Mouse (Mus musculus): ENCODE results near the gene Pigt.

The Pigt gene

DNA sequence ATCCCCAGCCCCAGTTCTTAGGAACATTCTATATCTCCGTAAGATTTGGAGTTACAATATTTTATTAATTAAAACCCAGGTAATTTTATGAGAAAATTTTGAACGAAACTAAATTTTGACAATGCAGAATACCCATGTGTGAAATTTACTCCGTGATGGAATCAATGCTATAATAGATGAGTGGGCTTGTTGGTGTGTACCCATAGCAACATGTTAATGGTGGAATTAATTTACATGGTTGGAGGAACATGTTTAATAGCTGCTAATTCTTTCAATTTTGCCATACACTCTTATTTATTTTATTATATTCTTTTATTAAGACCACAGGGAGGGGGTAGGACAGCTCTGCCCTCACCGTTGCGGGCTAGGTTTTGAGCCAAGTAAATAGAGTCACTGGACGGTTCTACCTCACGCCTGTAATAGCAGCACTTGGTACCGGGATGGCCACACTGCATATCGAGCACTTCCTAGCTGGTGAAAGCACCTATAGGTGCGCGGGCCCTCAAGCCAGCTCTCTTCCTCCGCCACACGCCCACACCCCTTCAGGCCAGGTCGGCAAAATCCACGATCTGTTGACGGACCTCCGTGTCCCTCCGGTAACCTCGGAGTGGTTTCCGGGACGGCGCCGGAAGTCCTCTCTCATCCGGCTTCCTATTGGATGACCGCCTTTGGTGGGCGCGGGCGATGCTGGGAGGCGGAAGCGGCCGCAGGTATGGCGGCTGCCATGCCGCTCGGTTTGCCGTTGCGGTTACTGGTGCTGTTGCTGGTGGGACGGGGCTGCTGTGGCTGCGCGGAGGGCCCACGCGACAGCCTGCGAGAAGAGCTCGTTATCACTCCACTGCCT, at the start of gene Pigt:
Gene Pigt, plus strand, starts transcription at position 674 of the 844 bp plus-strand sequence.
- peak; percentile 88 for DNase-seq

DNA sequence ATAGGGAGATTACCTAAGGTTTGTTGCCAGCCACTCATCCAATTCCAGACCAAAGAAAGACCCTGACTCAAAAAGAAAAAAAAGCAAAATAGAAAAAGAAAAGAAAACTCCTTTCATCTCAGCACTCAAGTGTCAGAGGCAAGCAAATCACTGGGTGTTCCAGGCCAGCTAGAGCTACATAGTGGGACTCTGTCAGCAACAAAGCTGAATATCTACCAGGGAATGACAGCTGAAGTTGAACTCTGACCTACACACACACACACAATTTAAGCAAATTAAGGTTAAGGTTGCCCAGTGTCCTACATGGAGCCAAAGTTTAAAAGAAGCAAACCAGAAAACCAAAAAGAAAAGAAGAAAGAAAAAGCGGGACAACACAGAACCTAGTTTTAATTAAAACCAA, 49.2 kb upstream of the Pigt start:
- no peak for DNase-seq

DNA sequence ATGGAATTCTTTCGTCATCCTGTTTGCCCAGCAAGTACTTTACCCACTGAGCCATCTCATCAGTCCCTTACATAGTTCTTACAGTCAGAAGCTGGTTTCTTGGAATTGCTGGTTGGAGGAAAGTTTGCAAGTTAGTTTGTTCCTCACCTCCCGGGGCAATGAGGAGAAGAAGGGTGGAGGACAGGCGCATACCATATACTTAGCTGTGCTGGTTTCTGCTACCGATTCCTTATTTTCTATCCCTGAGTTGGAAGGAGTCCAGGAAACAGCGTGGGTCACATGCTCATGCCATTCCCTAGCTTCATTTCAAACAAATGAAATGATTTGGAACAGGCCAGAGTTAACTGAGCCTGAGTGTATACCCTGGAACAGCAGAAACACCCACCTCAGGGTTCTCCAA, 48.4 kb upstream of the Pigt start:
- DNase-seq, result no peak

DNA sequence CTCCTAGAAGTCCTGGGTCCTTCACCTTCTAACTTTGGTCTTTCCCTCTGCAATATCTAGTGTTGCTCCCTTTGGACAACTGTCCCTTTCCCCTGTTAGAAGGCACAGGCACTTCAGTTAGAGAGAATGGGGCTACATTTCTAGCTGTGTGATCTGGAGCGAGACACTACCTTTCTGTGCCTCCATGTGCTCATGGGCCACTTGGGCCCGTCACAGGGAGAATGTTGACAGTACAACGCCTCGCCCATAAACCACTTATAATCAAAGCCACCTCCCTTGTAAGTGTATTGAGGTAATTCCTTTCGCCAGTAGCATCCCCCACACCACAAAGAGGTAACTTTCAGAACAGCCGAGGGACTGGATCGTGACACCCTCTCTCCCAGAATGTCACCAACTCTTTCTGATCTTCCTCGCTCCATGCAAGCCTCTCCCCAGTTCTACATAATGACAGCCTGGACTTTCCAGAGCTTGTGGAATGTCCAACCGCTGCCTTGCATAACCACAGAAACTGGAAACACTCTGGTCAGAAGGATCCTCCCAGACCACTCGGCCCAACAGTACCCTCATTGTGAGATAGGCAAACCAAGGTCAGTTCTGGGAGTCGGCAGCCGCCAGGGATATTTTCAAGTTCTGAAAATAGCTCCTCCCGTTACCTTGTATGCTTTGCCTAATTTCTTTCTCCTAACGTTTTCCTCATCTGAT, 47.8 kb upstream of the Pigt start:
- no peak for DNase-seq

DNA sequence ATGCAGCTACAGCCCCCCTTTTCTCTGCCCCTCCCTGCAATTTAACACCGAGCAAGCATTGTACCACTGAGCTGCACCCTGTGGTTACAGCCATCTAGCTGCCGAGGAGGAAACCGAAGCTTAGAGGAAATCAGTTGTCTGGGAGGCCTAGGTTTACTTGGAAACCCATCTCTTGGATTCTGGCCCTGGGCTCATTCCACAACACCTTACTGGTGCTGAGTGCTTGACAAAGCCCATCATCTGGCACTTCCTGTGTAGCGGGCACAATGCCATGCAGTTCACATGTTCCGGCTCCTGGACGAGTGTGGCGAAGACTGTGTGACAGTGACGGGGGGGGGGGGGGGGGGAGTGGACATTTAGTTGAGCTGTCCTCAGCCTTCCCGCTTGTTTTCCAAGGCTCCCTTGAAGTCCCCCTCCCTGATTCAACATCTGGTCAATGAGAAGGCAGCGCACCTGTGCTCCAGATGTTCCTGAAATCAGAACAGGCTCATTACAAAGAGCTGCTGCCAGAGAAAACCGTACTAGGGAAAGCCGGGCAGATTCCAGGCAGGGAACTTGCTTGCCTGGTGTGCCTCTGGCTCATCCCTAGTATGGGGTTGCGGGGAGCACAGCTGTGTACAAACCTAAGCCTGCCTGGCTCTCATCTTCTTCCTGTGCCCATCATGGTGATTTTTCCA, 45.2 kb upstream of the Pigt start:
- no peak for DNase-seq

DNA sequence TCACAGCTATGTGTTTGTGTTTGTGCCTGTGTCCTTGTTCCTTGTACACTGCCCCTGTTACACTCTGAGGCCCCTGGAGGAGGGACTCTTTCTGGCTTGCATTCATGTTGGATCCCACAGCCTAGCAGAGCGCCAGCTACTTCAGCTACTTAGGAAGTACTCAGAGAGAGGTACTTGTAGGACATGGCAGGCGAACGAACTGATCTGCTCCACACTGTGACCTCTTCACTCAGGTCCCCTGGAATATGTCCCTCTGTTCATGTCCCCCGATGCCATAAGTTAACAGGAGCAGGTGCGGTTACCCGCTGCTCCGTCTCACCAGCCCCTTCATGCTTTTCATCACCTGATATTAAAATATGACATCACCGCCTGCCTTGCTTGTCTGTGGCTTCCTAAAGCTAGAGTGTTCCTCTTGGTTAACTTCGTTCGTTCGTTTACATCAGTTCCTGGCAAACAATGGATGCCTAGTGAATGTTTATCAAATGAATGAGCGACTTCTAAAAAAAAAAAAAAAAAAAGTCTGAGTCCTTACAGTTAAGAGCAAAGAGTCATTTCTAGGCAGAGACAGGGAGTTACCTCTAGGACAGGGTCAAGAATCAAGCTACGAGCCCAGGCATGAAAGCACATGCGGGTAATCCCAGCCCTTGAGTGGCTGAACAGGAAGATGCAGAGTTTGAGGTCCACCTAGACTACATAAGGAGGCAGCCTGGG, 44.1 kb upstream of the Pigt start:
- DNase-seq, result peak; percentile 49

DNA sequence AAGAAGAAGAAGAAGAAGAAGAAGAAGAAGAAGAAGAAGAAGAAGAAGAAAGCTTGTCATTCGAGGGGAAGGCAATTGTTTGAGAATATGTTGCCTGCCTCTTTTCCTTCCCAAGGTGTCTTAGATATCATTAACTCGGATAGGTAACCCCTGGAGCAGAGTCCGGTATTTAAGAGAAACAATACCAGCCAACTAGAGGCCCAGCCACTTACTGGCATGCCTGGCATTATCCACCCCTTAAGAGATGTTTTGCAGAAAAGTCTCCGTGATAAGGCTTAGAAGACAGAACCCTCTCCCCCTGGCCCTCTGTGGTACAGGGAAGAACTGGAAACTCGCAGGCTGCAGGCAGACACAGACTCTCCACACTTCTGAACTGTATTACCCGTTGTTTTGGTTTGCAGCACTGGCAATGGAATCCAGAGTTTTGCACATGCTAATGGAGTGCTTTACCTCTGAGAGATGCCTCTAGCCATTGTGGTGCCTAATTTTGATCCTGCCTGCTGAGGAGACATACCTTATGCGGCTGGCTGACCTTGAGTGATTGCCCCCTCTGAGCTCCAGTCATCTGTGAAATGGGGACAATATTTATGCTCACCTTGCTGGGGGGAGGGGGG, 43.3 kb upstream of the Pigt start:
- peak; percentile 56 for DNase-seq

DNA sequence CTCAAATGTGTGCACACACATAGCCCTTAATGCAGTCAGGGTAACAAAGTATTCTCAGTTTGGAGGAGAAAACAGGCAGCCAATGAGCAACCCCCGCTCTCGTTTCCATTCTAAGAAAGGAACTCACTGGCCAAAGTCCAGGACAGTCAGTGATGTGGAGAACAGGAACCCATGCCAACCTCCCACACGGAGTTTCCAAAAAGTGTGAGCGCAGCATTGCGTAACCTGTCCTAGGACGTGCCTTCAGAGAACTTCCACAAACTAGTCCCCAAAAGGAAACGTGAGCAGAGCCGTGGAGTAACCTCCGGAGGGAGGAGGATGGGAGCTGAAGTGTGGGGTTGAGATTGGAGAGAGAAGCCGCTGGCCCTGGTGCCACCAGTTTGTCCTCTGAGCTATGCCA, 42.5 kb upstream of the Pigt start:
- peak; percentile 92 for DNase-seq

DNA sequence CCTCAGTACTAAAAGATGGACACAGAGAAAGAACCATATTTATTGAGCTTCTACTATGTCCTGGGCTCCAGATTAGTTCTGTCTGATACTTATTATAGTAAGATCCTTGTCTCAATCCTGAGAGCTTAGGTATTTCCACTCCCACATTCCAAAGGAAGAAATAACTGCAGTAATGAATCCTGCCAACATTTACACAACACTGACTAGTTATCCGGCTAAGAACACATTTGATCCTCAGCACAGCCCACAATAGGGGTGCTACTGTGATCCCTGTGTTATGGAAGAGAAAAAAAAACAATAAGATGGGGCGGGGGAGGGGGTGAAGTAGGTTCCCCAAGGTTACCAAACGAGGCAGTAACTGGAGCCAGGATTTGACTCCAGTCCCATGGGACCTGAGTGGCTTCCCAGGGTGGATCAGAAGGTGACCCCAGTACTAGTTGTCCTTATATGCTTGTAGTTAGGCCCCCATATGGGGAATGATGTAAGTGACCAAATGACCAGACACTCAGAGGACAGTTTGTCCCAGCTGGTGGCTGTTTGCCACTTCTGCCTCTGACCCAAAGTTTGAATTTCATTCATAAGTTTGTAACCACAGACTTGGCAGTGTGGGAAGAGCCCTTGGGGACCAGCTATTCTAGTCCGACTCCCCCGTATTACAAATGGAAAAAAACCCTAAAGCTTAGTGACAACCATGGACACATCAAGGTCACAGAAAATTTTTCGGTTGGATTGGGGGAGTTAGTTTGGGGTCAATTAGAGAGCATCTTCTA, 41.7 kb upstream of the Pigt start:
- DNase-seq, result peak; percentile 45

DNA sequence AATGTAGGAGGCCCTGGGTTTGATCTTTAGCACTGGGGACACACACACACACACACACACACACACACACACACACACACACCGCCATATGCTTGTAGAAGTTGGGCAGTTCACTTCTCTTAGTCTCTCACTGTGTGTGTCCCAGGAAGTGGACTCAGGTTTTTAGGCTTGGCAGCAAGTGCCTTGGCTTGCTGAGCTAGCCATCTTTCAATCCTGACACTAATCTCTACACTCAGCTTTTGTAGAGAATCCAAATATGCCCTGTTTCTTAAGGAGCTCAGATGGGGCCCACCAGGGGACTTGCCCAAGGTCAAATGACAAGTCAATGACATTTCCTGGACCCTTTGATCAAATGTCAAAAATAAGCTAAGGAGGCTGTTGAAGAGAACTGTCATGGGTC, 40.9 kb upstream of the Pigt start:
- no peak for DNase-seq

DNA sequence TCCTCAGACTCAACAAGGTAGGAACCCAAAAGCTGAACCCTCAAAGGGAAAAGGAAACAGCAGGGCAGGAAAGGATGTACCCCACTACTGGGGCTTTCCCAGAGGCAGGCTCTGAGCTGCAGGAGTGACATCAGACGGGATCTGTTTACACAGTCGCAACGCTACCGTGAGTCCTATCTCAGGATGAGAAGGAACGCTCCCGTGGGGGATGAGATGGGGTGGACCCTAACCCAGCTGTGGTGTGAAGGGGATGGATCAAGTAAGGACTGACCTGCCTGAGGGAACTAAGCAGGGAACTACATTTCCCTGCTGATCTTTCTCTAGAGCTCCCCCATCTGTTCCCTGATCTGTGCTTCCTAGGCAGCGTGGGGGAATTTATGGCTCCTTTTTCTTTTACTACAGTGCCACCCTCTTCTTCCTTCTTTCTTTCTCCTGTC, 40.4 kb upstream of the Pigt start, which contains the start of gene Sys1:
Gene Sys1, plus strand, starts transcription at position 101 of the 437 bp plus-strand sequence.
- peak; percentile 61 for DNase-seq

DNA sequence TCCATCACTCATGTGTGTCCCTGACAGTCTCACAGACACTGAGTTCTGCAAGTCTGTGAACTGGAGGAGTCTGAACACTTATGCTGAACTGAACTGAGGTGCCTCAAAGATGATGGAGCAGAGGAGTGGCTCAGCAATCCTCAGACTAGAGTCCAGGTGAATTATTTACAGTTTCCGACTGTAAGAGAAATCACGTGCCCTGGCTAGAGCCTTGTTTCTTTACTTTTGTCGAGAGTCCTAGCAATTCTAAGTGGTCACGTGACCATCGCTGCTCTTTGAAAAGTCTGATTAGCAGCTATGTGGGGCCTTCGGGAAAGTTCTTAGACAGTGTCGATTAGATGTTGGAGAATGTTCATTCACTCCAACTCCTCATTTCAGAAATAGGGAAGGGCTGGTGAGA, 39.4 kb upstream of the Pigt start:
- DNase-seq, result peak; percentile 74

DNA sequence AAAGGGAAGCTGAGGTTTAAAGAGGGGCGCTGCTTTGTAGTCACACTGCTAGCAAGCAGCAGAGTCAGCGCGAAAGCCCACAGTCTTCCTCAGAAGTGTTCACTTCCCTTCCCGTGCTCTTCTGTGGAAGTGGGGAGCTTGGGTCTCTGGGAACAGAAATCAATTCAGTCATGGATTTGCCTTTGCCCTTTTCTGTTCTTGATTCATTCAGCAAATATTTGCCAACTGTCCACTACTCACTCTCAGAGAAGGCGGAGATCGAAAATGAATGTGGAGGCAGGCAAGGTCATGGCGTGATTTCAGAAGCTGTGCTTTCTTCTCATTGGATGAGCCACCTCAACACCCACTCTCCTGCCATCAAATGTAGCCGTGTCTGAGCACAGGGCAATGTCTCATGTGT, 38.8 kb upstream of the Pigt start:
- DNase-seq, result peak; percentile 39

DNA sequence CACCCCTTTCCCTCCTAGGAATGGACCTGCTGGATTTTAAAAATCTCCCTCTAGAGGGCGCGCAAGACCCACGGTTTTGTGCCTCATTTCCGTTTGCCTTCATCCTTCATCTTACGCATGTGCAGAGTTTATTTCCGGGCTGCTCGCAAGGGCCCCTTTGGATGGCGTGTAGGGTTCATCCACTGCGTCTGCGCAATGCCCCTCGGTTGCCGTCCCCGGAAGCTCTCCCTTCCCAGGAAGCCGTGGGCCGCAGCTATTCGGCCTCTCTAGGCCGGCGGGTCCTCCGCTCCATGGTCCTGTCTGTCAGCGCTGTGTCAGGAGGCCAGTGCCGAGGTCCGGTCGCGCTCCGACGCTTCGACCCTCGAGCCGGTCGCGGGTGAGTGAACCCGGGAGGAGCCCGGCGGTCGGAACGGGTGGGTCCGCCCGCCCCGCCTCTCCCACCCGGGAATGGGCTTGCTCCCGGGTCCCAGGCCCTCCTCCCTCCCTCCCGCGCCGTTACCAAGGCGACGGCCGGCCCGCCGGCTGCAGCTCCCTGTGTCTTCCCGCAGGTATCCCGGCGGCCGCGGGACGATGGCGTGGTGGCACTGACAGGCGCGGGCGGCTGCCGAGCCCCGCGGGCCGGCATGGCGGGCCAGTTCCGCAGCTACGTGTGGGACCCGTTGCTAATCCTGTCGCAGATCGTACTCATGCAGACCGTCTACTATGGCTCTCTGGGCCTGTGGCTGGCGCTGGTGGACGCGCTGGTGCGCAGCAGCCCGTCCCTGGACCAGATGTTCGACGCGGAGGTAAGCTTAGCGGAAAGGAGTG, 36.4 kb upstream of the Pigt start, which contains the start of gene Gm20458:
Gene Gm20458, plus strand, starts transcription at position 223 of the 807 bp plus-strand sequence.
- peak; percentile 95 for DNase-seq

DNA sequence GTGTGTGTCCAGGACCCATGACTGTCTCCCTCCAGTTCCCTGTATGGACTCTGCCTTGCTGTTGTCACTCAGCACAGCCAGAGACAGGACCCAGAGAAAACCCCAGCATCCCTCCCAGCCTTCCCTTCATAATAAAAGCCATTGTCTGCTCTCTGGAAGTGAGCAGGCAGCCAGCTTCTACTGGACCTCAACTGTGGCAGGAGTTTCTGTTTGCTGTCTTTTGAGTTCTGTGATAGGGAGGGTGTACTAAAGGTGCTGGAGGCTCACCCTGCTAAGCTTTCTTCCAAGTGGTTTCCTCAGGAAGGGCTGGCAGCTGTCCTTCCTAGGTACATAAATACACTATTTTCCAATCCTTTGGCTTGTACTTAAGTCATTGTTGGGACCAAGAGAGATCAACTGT, 32.2 kb upstream of the Pigt start:
- DNase-seq, result no peak

DNA sequence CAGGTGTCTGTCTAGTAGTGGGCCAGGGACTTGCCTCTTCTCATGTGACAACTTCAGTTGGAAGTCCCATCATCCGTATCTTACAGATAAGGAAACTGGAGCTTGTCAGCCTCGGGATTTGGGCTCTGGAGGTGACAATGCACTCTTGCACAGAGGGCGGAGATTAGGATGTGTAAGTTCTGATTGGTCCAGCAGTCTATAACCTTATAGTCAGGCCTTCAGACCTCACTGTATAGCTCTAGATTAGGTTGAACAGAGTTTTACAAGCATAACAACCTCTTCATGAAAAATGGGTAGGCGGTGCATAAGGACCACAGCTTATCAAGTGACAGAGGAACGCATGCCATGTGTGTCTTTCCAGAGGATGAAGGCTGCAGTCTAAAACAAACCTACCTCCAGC, 30.5 kb upstream of the Pigt start:
- DNase-seq, result no peak

DNA sequence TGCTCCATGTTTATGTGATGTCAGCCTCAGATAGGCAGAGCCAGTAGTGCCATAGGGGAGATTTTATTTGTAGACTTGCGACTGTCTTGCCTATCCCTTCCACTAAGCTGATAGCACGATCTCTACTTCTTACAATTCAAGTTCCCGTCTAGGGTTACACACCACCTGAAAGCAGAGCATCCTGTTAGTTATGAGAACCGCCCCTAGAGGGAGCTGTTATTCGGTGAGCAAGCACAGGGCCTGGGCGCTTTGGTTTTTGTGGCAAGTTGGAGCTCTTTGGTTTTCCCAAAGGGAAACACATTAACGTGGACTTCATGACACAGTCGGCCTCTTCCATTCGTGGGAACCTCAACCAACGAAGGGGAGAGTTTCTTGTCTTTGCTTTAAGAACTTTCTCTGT, 27.1 kb upstream of the Pigt start:
- DNase-seq, result peak; percentile 63

DNA sequence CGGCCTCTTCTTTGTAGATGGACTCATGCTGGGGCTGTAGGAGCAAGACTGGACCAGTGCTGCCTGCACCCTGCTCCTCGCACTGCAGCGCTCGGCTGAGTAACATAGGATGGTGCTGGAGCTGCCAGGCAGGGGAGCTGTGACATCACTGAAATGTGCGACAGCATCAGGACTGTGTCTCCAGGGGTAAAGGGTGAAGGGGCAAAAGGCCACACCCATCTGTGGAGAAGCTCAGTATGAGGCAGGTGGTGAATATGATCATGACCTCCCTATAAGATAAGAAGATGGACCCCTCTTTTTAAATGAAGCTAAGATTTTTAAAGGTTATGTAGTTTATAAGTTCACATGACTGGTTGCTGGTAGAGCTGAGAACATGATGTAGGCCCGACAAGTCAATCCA, 23.7 kb upstream of the Pigt start, which contains the start of gene Trp53tg5:
Gene Trp53tg5, minus strand, starts transcription at position 101 of the 400 bp plus-strand sequence.
- DNase-seq, result no peak

DNA sequence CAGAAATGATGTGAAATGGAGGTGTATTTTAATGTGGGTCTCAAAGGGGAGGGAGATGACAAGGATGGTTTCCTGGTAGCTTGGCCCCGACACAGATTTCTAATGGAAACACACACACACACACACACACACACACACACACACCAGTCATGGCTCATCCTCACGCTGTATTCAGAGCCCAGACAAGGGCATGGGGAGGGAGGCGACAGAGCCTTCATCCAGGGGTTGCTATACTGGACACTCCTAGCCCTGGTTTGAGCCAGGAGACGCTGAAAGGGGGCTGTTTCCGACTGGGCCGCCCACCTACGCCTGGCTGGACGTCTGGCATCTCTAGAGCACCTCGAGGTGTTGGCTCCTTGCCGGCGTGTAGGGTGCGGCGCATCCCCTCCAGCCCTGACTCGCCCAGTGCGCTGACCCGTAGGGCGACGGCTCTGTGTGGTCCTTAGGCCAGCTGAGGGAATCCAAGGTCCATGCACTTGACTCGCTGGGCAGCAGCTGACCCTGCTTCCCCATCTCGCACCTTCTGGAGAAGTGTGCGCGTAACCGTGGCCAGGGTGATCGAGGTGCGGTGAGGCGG, 11.6 kb upstream of the Pigt start, which contains the start of gene Dbndd2:
Gene Dbndd2, plus strand, starts transcription at position 426 of the 577 bp plus-strand sequence.
- DNase-seq, result peak; percentile 68
